Mouse (Mus musculus) bone marrow macrophage, adult 2 months (primary cell): ENCODE results near the gene Rab30. TPM values are rescaled to one million over a fixed set of nuclear protein-coding genes. Genes with fewer than 3 reads are reported as not detected.
"Not testable (repeated sequence)": the region's sequence is repeated elsewhere in the genome, so short reads cannot be mapped to it uniquely, and the experiment has no call there.

ENCODE experiments used
- H3K27ac ChIP-seq: 2 replicates; pipeline ENCODE4 v1.5.1; 2012; ENCODE audit warnings: low read depth, low read length; ENCODE audit not compliant: insufficient read depth
- H3K4me1 ChIP-seq: 2 replicates; pipeline ENCODE4 v1.6.1; 2012; ENCODE audit warnings: low read length; ENCODE audit not compliant: control insufficient read depth, insufficient read depth
- H3K4me3 ChIP-seq: 2 replicates; pipeline ENCODE4 v1.5.1; 2012; ENCODE audit warnings: mild to moderate bottlenecking, low read length, moderate library complexity; ENCODE audit not compliant: insufficient read depth
- CTCF ChIP-seq: IDR thresholded peaks from 2 replicates; pipeline ENCODE4 v1.5.1; 2012; ENCODE audit warnings: low read depth, mild to moderate bottlenecking, low read length, moderate library complexity
- POLR2A ChIP-seq: IDR thresholded peaks from 2 replicates; pipeline ENCODE4 v1.6.1; 2012; ENCODE audit warnings: mild to moderate bottlenecking, low read depth, low read length, borderline replicate concordance
- polyA plus RNA-seq: library from polyadenylated mRNA; stranded (reverse); fragments of >200 nt; gene quantifications from 2 replicates; pipeline ENCODE4 v1.2.4, GENCODE M21; 2012; ENCODE audit not compliant: missing spikeins, insufficient read depth, insufficient read length

The Rab30 gene
- polyA plus RNA-seq, 1 experiment = not detected

DNA sequence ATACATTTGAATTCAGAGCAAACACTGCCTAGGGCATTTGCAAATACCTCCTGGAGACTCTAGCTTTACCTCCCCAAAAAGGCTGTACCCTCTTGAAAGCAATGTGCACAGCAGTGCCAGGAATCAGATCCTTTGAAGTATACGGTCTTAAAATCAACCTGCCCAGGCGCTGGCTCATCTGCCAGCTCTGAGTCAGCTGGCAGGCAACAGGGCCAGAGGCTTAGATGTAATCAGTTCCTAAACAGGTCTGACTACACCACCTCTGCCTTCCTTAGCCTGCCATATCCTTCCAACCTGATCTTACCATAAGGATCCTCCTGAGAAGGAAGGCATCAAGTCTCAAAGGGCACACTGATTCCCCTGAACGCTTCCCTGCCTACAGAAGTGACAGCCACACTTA lies 17.7 kb upstream of the Rab30 start:
- no peak overlapping the region for H3K4me3 ChIP-seq
- H3K27ac ChIP-seq = no peak overlapping the region
- no peak for TF ChIP-seq POLR2A
- no peak for TF ChIP-seq CTCF
- H3K4me1 ChIP-seq = 0 out of 2 replicates have a peak, but pooled peaks cover 4% of the 10 kb centered on the region

DNA sequence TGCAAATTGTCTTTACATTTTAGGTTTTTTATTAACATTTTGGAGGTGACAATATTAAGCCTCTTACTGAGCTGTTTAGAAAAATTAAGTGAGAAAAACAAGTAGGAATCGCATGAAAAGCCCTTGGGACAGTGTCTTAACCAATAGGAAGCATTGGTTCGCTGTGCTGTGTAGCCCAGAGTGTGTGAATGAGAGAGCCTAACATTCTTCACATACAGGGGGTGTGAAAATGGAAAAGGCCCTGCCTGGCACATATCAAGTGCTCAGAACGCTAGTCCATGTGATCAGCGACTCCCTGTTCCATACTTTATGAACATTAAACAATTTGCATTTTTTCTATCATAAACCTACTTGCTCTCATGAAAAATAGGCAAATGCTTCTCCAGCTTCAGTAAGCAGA lies 17.1 kb upstream of the Rab30 start:
- no peak overlapping the region for H3K27ac ChIP-seq
- H3K4me3 ChIP-seq = no peak overlapping the region
- TF ChIP-seq CTCF (no peak), POLR2A (no peak)
- 0 out of 2 replicates have a peak, but pooled peaks cover 4% of the 10 kb centered on the region for H3K4me1 ChIP-seq

DNA sequence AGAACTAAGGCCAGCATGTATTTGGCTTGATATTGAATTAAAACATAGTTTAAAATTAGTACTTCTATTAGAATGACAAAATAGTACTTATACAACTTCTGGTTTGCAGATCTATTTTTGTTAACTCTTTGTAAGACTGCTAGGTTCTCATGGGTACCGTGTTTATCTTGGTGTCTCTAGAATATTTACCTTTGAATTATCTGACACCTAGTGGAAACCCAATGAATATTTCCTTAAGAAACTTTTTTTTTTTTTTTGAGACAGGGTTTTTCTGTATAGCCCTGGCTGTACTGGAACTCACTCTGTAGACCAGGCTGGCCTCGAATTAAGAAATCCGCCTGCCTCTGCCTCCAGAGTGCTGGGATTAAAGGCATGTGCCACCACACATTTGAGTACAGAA lies 11.8 kb upstream of the Rab30 start:
- H3K4me1 ChIP-seq, H3K27ac ChIP-seq, H3K4me3 ChIP-seq: not testable (repeated sequence)

DNA sequence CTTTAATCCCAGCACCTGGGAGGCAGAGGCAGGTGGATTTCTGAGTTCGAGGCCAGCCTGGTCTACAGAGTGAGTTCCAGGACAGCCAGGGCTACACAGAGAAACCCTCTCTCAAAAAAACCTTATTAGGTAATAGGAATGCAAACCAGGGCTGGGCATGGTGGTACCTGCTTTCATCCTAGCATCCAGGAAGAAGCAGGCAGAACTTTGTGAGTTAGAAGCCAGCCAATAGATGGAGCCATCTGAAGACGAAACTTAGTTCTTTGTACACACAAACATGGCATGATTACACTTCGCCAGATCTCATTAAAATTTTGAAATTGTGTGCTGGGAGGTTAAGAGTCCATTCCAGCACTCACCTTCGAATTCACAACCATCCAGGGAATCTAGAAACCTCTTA lies 10.9 kb upstream of the Rab30 start:
- 0 out of 2 replicates have a peak, but pooled peaks cover 2% of the 10 kb centered on the region for H3K4me1 ChIP-seq
- H3K27ac ChIP-seq = no peak overlapping the region
- no peak overlapping the region for H3K4me3 ChIP-seq
- TF ChIP-seq CTCF (no peak), POLR2A (no peak)

DNA sequence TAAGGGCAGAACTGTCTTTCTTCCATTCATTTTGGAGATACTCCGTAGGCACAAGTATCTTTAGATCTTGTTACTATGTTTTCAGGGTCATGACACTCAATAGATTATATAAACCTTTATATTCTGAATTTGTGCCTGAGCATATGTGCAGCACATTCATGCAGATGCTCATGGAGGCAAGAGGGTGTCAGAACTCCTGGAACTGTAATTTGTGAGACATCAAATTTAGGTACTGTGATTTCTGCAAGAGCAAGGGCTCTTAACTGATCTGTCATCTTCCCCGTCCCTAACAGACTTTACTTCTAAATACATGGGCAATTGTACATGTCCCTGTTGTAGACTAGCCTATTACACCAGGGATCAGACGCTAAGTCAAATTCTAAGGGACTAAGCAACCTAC lies 10.4 kb upstream of the Rab30 start:
- no peak overlapping the region for H3K4me3 ChIP-seq
- H3K4me1 ChIP-seq = no peaks in the 10 kb centered on the region
- TF ChIP-seq POLR2A (no peak), CTCF (no peak)

DNA sequence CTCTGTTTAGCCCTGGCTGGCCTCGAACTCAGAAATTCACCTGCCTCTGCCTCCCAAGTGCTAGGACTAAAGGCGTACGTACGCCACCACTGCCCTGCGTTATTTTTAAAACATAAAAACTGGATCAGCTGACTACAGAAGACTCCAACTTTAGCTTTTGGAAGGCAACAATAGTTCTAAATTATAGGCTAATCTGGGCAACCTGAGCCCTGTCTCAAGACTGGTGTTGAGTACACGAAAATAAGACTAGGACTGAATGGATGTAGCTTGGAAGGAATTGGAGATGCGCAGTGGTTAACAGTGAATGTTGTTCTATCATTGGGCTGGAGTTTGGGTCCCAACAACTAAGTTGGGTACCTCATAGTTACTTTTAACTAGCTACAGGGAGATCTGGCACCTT lies 9.3 kb upstream of the Rab30 start:
- TF ChIP-seq POLR2A = no peak
- no peak for TF ChIP-seq CTCF
- Histone ChIP-seq H3K4me3 (no peak overlapping the region), H3K4me1 (no peaks in the 10 kb centered on the region), H3K27ac (no peak overlapping the region)

More for the DNA sequence above, 10.4 kb upstream of the Rab30 start:
- no peak overlapping the region for H3K27ac ChIP-seq

DNA sequence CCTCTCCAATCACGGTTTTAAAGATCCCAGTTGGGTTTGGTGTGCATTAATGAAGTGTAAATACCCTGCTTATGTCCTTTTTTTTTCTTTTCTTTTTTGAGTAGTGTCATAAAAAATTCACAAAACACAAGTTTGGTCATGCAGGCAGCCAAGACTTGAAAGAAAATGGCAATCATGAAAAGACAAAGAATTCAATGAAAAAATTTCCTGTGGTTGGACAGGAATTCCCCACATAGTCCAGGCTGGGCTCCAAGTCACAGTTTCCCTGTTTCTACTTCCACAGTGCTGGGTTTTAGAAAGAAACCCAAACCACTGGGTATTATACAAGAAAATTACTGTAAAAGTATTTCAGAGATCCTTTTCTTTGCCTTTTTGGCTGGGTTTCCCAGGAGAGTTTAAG lies 3.8 kb upstream of the Rab30 start:
- no peak for TF ChIP-seq POLR2A
- no peak for TF ChIP-seq CTCF
- H3K4me3 ChIP-seq = no peak overlapping the region
- peaks cover 14% of the 10 kb centered on the region for H3K4me1 ChIP-seq
- H3K27ac ChIP-seq = no peak overlapping the region

DNA sequence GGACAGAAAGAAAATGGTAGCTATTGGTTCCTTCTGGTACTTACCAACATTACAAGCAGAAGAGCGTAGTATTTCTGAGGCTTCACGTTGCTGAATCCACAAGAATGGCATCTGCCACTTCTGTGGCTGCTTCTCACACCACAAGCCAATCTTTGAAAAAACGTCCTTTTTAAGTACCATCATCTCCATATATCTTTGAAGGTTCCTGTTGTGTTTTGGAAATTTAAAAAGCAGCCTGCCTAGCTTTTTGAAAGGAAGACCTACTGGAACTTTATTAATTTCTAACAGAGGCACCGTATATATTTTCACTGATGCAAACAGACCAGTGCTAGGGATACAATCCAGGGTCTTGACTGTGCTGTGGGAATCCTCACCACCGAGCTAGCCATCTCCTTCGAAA lies 1.4 kb upstream of the Rab30 start:
- Histone ChIP-seq H3K4me3 (peak overlapping the region; percentile 84), H3K4me1 (peaks cover 16% of the 10 kb centered on the region), H3K27ac (no peak overlapping the region)
- no peak for TF ChIP-seq CTCF
- TF ChIP-seq POLR2A = no peak

DNA sequence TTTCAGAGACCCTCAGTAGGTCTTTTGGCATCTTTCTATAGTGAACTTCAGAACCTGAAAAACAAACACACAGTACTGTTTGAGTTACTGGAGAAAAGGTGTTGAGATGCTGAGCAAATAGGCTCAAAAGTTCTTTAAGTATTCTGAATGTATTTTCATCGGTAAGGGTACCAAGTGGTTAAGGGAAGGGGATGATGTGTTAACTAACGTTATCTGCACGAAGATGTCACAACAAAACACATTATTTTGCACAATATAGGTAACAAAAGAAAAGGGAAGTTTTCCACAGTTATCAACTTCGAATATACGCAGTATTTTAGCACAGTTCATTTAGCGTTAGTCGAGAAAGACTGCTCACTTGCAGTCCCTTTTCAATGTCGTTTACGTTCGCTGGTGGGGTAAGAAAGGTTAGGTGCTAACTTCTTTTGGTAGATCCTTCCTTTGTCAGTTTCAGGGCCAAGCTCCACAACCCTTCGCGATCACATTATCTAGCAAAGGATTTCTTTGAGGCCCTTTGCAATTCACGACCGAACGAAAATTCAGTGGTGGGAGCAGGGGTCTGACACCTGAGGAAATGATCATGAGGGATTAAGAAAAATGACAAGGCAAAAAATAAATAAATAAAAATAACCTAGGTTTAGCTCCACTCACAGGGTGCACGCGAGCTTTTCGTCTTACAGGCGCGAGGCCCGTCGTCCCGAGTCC lies 840 bp upstream of the Rab30 start:
- Histone ChIP-seq H3K4me1 (peaks cover 16% of the 10 kb centered on the region), H3K4me3 (peak overlapping the region; percentile 84), H3K27ac (peak overlapping the region; percentile 59)
- no peak for TF ChIP-seq CTCF
- no peak for TF ChIP-seq POLR2A

DNA sequence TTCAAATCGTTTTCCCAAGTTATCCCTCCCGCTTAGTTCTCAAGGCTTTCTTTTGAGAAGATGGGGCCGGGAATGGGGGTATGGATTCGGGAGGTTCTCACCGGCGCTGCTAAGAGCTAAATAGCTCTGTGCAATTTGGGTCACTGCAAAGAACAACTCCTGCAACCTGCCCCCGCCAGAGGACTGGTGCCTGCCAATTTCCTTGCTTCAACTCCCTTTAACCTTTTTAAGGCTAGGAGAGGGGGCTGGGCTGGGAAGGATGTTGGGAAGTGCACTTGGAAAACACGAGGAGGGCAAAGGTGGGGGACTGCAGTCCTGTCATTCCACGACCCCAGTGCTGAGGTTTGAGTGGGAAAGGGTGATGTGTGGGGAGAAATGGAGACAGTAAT lies 452 bp downstream of the Rab30 start:
- TF ChIP-seq CTCF (no peak), POLR2A (no peak)
- H3K27ac ChIP-seq = no peak overlapping the region
- peaks cover 16% of the 10 kb centered on the region for H3K4me1 ChIP-seq
- peak overlapping the region; percentile 47 for H3K4me3 ChIP-seq

DNA sequence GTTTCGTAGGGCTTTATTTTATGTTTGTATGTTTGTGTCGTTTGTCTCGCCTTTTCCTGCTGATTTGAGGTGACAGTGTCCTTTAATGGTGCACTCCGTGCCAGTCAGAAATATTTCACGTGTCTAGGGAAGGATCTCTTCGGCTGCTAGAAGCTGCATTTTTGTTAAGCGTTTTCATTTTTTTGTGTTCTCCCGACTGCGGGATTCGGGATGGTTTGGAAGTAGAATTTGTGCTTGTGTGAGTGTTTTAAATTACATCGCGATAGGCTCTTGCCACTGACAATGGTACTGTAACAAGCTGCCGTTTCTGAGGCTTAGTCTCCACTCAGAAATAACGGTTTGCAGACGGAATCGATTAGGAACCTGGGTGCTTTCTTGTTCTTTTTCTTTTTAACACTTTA lies 938 bp downstream of the Rab30 start:
- Histone ChIP-seq H3K27ac (no peak overlapping the region), H3K4me3 (peak overlapping the region; percentile 47), H3K4me1 (peaks cover 15% of the 10 kb centered on the region)
- TF ChIP-seq POLR2A (no peak), CTCF (no peak)
